Mouse (Mus musculus) heart, postnatal 25 days (tissue): ENCODE results near the gene Gtpbp3. TPM values are rescaled to one million over a fixed set of nuclear protein-coding genes. Genes with fewer than 3 reads are reported as not detected.

Source experiments
- DNase-seq: peaks from one replicate; pipeline ENCODE4 v3.0.0; 2022; ENCODE audit warnings: low spot score
- intact Hi-C: fragments of 180-260 bp; cut with DNase I; formaldehyde crosslinking; loops from one replicate; pipeline ENCODE4 v1.15.1; 2025
- total RNA-seq, 2 experiments: library from RNA; stranded (reverse); gene quantifications; 2 replicates each; pipeline ENCODE4 v1.2.3; 2021

The Gtpbp3 gene
- total RNA-seq, 2 experiments from 2014 or later: 18.5 to 19.4 TPM

DNA sequence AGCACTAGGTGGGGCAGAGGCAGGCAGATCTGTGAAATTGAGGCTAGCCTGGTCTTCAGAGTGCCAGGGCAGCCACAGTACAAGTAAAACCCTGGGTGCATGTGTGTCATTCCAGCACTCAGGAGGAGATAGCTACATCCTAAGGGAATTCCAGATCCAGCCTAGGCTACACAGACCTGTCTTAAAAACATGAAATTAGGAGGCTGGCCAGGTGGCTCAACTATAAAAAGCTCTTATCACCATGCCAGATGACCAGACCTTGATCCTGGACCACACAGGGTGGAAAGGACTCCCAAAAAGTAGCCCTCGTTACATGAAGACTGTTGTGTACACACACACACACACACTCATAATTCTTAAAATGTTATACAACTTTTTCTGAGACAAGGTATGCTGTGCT lies 19.9 kb upstream of the Gtpbp3 start:
- intact Hi-C loops: no loop called here
- DNase-seq: no peak

DNA sequence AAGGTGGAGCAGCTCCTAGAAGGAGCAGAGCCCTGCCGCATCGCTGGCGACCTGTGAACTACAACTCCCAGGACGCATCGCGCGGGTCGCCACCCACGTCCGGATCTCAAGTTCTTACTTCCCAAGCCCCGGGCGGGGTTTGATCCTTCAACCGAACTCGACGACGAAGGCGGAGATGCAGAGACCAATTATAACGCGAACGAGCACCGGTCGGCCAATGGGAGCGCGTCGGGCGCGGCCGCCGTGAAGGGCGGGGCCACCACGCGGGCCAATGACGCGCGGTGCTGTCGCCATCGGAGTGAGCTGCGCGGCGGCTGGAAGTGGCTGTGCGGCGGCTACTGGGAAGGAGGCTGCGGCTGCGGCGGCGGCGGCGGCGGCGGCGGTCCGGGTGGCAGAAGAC lies 19.0 kb upstream of the Gtpbp3 start, which contains the start of gene Dda1:
Gene Dda1 (plus strand): TSS at position 284 of the 400 bp plus-strand sequence.
- peak; percentile 97 for DNase-seq
- intact Hi-C loops: no loop called here

DNA sequence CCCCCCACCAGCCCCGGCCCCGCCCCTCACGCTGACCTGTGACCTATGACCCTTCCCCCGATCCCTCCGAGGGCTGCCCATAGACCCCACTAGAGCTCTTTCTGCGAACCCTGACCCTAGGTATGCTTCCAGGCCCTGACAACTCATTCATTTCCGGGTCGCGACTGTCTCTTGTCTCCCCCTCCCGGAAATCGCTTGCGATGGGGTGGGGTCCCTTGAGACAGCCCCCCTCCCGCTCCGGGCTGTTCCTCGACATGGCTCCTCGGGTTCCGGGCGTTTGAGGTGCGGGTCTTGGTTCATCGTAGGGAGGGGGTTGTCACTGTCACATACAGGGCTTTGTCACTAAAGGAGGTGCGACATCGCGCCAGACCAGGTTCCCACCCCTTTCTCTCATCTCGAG lies 18.5 kb upstream of the Gtpbp3 start:
- no peak for DNase-seq
- intact Hi-C loops: no loop called here

DNA sequence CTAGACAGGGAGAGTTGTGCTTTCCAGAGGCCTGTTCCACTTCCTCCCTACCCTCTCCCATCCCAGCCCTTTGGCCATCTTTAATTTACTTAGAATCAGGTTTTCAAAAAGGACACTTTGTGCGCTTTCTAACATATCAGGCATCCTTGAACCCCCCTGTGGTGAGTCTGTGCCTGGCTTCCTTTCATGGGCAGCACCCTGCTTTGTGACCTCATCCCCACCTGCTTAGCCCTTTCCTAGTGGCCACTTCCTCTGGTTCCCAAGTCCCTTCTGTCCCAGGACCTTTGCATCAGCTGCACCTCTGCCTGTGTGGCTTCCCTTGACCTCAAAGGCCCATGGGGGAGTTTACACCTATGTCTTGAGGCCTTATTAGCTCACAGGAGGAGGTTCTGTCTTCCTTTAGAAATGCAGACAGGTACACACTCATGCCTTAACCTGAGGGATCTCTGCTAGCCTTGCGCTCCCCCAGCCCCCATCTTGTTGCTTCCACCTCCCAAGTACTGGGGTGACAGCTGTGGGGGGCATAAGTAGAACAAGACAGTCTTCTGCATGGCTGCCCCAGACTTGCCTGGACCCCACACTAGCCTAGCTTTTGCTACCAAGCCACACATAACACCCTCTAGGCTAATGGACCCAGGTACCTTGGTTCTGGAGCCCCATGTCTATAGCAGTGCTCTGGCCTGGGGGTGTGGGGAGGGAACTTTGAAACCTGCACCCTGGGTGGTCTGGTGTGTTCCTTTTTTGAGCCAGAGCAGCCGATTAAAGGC lies 17.6 kb upstream of the Gtpbp3 start:
- intact Hi-C loops: loop anchor here (10.0 kb wide), 1 partner anchor 576 kb away; the partner anchor contains the start of genes Rpl18a and Slc5a5

DNA sequence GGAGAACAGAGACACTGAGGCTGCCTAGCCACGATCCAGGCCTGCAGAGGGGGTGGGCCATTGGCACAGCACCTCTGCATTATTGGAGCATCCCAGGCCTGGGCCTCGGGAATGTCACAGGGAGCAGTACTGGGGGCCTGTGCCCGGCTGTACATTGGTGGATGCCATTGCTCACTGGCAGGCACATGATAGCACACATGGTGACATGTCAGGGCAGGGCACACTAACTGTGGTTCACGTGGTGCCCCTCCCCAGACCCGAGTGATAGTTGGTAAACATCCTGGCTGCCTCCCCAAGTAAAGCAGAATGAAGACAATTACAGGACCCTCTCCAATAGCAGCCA lies 17.0 kb upstream of the Gtpbp3 start:
- intact Hi-C loops: loop anchor here (10.0 kb wide), 1 partner anchor 576 kb away; the partner anchor contains the start of genes Rpl18a and Slc5a5
- DNase-seq: no peak

More for the DNA sequence above, 17.6 kb upstream of the Gtpbp3 start:
- no peak for DNase-seq

DNA sequence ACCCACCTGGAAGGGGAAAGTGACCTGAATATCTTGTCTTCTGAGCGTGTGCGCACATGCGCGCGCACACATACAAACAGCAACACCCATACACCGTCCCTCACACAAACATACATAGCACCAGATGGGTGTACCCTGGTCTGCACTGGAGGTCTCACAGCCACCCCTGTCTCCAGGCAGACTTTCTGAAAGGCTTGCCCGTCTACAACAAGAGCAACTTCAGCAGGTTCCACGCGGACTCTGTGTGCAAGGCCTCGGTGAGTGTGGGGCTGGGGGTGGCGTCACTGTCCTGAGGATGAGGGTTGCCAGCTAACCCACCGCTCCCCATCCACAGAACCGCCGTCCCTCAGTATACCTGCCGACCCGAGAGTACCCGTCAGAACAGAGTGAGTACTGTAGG lies 16.0 kb upstream of the Gtpbp3 start:
- intact Hi-C loops: loop anchor here (10.0 kb wide), 1 partner anchor 577 kb away; the partner anchor contains the start of genes Rpl18a and Slc5a5

DNA sequence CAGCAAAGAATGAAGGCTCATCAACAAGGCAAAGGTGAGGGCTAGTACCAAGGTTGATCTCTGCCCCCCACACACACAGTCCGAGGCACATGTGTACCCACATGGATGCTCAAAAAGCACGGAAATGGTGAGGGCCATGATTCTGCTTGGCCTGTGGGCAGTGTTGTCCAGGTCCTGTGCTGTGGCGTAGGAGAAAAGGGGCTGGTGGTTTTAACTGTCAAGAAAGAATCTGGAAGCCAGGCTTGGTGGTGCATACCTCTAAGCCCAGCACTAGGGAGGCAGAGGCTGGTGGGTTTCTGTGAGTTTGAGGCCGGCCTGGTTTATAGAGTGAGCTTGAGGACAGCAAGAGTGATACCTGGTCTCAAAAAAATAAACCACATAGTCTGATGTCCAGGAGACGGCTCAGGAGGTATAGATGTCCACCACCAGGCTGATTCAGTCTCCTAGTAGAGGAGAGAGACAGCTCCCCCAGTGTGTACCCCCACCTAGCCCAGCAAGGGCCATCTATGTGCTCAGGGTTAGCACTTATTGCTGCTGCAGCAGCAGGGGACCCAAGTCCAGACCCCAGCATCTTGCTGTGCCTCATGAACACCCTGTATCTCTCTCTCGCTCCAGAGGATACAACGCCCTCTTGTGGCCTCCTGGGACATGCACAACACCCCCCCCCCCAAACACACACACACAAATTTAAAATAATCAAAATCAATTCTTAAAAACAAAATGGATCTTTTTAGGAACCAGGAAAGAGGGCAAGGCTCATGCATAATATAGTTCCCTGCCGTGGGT lies 15.1 kb upstream of the Gtpbp3 start:
- no peak for DNase-seq
- intact Hi-C loops: loop anchor here (10.0 kb wide), 1 partner anchor 578 kb away; the partner anchor contains the start of genes Rpl18a and Slc5a5

More for the DNA sequence above, 16.0 kb upstream of the Gtpbp3 start:
- no peak for DNase-seq

DNA sequence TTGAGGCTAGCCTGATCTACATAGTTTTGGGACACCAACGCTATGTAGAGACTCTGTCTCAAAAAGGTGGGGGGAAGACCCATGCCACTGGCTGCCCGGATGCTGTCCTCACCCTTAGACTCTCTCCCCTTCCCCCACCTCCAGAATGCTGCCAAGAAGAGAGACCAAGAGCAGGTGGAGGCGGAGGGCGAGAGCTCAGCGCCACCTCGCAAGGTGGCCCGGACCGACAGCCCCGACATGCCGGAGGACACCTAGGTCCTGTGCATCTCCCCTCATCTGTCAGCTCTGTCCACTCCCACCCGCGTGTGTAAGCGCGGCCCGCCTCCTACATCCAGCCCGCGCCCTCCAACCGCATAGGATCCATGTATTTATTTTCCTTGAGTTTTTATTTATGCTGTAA lies 13.6 kb upstream of the Gtpbp3 start:
- intact Hi-C loops: loop anchor here (10.0 kb wide), 1 partner anchor 580 kb away; the partner anchor contains the start of genes Rpl18a and Slc5a5
- no peak for DNase-seq

DNA sequence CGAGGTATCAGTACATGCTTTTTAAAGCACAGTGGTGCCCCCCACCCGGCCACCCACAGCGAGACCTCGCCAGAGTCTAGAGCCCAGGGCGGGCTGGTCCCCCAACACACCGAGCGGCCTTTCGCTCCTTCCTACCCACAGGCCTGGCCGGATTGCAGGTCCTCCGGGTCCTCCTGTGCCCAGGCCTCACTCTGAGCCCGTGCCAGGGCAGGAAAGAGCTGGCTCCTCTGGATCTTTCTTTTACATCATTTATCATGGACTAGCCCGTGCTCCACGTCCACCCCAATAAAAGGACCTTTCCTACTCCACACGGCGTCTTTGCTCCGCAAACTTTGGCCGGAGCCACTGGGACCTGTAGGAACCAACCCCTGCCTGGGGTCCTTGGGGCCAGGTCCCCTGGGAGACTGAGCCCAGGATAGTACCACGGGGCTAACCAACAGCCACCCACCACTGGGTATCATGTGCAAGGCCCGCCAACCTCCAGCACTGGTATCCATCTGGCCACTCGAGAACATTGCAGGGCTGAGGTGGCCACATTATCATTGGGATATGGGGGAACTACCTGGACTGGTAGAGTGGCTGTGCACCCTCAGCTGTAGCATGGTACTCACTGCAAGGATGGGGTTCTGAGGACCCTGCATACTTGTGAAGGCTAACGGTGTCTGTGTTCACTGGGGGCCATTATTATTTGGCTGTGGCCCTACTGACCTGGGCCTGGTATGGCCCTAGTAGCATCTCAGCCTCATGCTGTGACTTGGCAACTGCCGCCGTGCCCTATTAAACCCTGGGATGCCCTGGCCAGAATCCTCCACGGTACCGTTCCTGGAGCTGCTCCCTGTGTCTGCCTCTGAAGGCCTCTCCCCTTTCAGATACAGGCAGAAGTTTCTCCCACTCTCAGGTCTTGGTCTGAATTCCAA lies 12.9 kb upstream of the Gtpbp3 start:
- DNase-seq: no peak
- intact Hi-C loops: loop anchor here (10.0 kb wide), 1 partner anchor 580 kb away; the partner anchor contains the start of genes Rpl18a and Slc5a5

DNA sequence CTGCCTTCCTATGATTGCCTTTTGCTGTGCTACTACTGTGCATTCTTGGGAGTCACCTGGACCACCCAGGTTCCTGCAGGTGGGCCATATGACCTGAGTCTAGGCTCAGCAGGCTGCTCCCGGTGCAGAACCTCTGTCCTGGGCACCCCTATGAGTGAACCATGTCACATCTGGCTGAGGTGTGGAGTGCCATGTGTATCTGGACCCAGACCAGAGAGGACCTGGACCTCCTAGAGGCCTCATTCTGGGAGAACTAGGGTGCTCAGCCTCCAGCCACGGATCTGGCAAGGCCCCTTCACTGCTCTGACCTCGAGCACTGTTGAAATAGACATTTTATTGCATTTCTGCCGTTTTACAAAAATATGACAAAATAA lies 12.2 kb upstream of the Gtpbp3 start:
- intact Hi-C loops: loop anchor here (10.0 kb wide), 1 partner anchor 581 kb away; the partner anchor contains the start of genes Rpl18a and Slc5a5

DNA sequence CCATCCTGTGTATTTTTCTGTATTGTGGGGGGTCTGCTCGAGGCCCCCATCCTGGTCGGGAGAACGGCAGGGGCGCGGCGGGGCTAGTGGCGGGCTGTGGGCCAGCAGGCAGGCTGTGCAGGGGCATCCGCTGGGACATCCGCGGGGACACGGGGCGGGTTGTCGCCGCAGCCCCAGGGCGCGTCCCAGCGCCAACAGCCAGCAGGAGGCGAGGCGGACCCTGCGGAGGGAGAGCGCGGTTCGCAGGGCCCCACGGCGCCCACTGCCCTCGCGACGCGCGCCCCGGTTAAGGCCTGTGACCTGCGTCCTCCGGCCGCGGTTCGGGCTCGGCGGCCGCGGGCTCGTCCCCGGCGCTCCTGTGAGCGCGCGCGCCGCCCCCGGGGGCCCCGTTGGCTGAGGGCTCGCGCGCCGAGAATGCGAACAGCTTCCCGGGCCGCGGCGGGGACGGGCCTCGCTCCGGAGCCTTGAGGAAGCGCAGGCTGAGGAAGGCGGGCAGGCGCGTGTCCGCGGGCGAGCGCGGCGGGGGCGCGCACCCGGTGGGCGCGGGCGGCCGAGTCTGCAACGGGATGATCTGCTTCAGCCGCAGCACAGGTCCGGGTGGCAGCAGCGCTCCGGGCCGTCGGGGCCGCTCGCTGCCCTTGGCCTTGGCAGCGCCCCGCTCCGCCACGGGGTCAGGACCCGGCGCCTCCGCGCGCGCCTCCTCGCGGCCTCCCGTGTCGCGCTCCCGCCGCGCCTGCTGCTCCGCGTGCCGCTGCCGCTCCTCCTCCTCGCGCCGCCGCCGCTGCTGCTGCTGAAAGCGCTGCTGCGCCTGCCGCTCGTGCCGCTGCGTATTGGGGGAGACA lies 11.6 kb upstream of the Gtpbp3 start:
- intact Hi-C loops: loop anchor here (10.0 kb wide), 1 partner anchor 582 kb away; the partner anchor contains the start of genes Rpl18a and Slc5a5
- peak; percentile 77 for DNase-seq

More for the DNA sequence above, 12.2 kb upstream of the Gtpbp3 start:
- no peak for DNase-seq

DNA sequence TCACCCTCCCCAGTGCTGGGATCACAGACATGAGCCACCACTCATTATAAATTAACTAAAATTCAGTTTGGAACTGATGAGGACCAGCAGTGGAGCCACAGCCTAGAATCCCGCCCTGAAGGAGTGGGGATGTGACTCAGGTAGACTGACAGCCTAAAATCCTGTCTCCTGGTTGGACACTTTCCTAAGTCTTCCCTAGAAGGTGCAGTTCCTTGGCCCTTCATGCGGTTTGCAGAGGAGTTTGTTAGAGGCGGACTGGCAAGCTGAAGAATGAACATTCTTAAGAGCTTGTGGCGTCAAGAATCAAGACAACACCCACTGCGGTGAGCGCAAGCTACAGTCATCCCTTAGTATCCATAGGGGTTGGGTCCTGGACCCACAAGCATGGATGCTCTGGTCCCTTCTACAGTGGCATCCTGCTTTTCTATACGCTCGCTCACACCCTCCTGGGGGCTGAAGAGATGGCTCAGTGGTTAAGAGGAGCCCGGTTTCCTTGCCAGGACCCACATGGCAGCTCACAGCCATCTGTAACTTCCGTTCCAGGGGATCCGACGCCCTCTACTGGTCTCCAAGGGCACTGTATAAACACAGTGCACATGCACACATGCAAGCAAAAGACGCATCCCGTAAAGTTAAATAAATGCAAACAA lies 10.6 kb upstream of the Gtpbp3 start:
- DNase-seq: no peak
- intact Hi-C loops: loop anchor here (10.0 kb wide), 1 partner anchor 583 kb away; the partner anchor contains the start of genes Rpl18a and Slc5a5

DNA sequence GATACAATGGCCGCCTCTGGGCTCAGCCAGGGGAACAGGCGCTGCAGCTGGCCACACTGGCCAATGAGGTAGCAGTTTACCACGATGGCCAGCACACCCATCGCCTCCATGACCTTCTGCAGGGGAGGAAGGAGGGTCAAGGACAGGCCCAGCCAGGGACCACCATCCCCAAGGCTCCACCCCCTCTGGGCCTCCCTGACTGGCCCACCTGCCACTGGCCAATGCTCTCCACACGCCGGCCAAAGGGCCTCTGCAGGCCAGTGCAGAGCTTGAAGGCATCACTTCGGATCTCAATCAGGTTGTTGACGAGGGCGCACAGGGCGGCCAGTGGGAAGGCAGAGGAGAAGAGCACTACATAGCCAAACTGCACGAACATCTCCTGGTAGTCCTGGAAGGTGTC lies 9.0 kb upstream of the Gtpbp3 start:
- intact Hi-C loops: loop anchor here (10.0 kb wide), 1 partner anchor 584 kb away; the partner anchor contains the start of genes Rpl18a and Slc5a5
- no peak for DNase-seq

DNA sequence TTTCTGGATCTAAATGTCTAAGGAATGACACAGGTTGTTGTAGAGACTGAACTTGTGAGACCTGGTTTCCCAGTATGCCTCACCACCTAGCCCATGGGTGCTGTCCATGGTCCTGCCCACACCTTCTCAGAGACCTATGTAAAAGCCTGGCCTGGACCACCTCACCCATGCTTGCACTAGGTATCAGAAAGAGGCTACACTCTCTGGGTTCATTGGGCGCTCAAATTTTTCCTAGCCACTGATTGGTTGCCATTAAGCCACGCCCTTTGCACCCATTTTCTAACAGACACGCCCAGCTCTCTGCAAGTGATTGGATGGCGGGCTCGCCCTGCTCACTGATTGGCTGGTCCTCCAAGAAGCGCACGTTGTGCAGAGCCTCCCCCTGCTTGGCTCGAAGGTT lies 4.0 kb upstream of the Gtpbp3 start:
- intact Hi-C loops: no loop called here
- no peak for DNase-seq

DNA sequence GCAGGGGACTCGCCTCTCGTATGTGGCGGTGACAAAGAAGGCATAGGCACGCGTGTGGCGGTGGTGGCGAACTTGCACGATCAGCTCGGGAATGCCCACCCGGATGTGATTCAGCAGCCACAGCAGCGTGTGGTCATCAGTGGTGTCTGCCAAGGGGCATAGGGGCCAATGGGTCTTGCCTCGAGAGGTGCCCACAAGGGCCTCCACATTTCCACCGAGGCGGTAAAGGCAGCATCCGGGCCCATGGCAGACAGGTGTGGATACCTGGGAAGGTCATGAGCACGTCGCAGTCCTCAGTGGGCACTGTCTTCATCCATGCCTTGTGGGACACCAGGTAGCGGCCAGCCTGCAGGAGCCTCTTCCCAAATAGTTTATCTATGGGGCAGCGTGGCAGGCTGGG lies 3.2 kb upstream of the Gtpbp3 start:
- DNase-seq: no peak
- intact Hi-C loops: no loop called here

DNA sequence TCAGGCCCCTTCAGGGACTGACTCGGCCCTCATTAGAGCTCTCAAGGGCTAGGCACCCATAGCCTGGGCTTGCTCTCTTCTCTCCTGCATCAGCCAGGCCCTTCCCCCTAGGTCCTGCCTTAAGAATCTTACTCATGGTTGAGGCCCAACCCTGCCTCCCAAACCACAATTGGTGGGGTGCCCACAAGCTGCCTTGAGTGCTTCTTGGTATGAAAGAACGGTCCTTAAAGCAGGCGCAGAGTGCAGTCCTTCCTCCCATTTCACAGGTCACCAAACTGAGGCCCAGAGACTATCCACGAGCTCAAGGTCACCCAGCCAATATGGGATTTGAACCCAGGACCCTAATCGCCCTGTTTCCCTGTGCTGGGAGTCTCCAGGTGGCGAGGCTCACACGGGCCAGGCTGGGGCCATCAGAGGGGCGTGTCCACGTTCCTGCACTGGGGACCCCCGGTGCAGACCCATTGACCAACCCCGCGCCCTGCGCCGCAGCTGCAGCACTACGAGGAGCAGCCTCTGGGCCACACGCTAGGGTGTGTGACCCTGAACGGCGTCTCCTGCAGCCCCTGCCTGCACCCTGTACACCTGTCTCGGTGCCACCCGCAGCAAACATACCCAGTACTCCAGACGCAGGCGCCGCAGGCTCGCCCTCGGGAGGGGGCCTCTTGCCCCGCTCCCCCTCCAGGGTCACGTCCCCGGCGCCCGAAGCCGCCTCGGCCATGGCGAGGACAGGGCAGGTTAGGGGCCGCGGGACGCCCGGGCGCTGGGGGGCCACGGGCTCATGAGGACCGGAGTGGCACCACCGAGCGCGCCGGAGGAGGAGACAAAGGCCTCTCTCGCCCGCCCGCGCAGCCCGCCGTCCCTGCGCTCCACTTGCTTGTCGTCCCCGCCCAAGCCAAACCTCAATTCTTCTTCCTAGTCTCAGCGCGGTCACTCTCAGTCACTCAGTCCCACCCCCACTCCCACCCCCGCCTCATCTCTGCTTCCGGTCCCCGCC lies 2.5 kb upstream of the Gtpbp3 start, which contains the start of gene Ano8:
Gene Ano8 (minus strand): TSS at position 822 of the 994 bp plus-strand sequence.
- intact Hi-C loops: no loop called here
- DNase-seq: peak; percentile 65

DNA sequence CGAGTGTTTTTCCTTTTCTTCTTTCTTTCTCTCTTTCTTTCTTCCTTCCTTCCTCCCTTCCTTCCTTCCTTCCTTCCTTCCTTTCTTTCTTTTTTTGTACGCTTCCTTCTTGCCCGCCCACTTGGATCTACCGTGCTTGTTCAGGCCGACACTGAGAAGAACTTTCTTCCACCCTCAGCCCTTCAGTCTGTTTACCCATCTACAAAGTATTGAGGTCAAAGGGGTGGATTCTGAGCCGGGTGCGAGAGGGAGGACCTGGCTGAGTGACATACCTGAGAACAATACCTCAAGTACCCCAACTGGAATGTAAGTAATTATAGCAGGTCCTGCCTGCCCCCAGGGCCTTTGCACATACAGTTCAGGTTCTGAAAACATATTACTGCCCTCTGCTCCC lies 1.8 kb upstream of the Gtpbp3 start:
- DNase-seq: no peak
- intact Hi-C loops: no loop called here
